Mouse (Mus musculus) stomach, postnatal 0 days (tissue): Measurements from ENCODE around the gene Cpm. TPM values are rescaled to one million over a fixed set of nuclear protein-coding genes. Genes with fewer than 3 reads are reported as not detected.

Source experiments
- ATAC-seq: fragments of 200-750 bp; cut with Nextera tagmentation; 2 replicates; pipeline ENCODE4 v1.8.0; 2017; ENCODE audit not compliant: low FRiP score, low TSS enrichment
- DNase-seq: peaks from one replicate; pipeline ENCODE4 v3.0.0-alpha.2; 2016; ENCODE audit warnings: low spot score
- H3K27ac ChIP-seq: fragments of 300-500 bp; sonication (generic); replicated peaks from 2 replicates; pipeline ENCODE4 v1.5.1; 2014; ENCODE audit warnings: mild to moderate bottlenecking, control low read depth
- H3K27me3 ChIP-seq: fragments of 300-500 bp; sonication (generic); 2 replicates; pipeline ENCODE4 v1.6.1; 2014; ENCODE audit warnings: low read length; ENCODE audit not compliant: control insufficient read depth, insufficient read depth
- H3K36me3 ChIP-seq: fragments of 300-500 bp; sonication (generic); 2 replicates; pipeline ENCODE4 v1.6.1; 2014; ENCODE audit warnings: low read length, mixed read lengths; ENCODE audit not compliant: control insufficient read depth, insufficient read depth
- H3K4me1 ChIP-seq: fragments of 300-500 bp; sonication (generic); replicated peaks from 2 replicates; pipeline ENCODE4 v1.6.1; 2014; ENCODE audit warnings: antibody characterized with exemption; ENCODE audit not compliant: control insufficient read depth, insufficient read depth
- H3K4me2 ChIP-seq: fragments of 300-500 bp; sonication (generic); replicated peaks from 2 replicates; pipeline ENCODE4 v1.6.1; 2014; ENCODE audit warnings: low read depth, mild to moderate bottlenecking, control low read depth, moderate library complexity
- H3K4me3 ChIP-seq: fragments of 300-500 bp; sonication (generic); 2 replicates; pipeline ENCODE4 v1.5.1; 2014; ENCODE audit warnings: low read depth, low read length, control low read depth
- H3K9ac ChIP-seq: fragments of 300-500 bp; sonication (generic); 2 replicates; pipeline ENCODE4 v1.6.1; 2014; ENCODE audit warnings: mild to moderate bottlenecking, low read length, control low read depth, mixed read lengths
- H3K9me3 ChIP-seq: fragments of 300-500 bp; sonication (generic); 2 replicates; pipeline ENCODE4 v1.6.1; 2016; ENCODE audit warnings: low read length; ENCODE audit not compliant: control insufficient read depth
- CTCF ChIP-seq: IDR thresholded peaks from 2 replicates; pipeline ENCODE4 v1.5.1; 2016; ENCODE audit warnings: antibody characterized with exemption, low read depth, mild to moderate bottlenecking, moderate library complexity
- EP300 ChIP-seq: optimal IDR thresholded peaks from 2 replicates; pipeline ENCODE3; 2016; ENCODE audit warnings: antibody characterized with exemption
- WGBS: fragments of 180-500 bp; shearing (Covaris S2); extraction: QIAGEN DNeasy Blood & Tissue Kit; methylation state at CpG from one replicate; pipeline ENCODE4 v1.1.7; 2014; 5-methylcytosine and 5-hydroxymethylcytosine counted together
- polyA plus RNA-seq: library from polyadenylated mRNA; unstranded; fragments of >200 nt; fragmentation: Nextera tagmentation; extraction: Ambion mirVana; gene quantifications from 2 replicates; pipeline ENCODE4 v1.2.1, GENCODE M21; 2015

The Cpm gene
- polyA plus RNA-seq, 1 experiment from 2014 or later = 22.9 TPM

GRCm38 (mm10) chr10:117709326-117709830 lies 80.1 kb downstream of the Cpm start:
- WGBS = 24% methylated on average over 12 of the region's 12 CpGs
- ATAC-seq (no peak), DNase-seq (no peak)
- Histone ChIP-seq H3K4me1 (no peaks in the 10 kb centered on the region), H3K36me3 (peaks cover 5% of the 10 kb centered on the region; the same call in 1 of the 2 replicates), H3K9ac (peak overlapping the region; percentile 99), H3K4me3 (peak overlapping the region; percentile 97), H3K4me2 (peak overlapping the region; percentile 70), H3K9me3 (no peaks in the 10 kb centered on the region), H3K27me3 (no peaks in the 10 kb centered on the region), H3K27ac (peak overlapping the region; percentile 99)
- TF ChIP-seq EP300 (no peak), CTCF (no peak)

- Histone ChIP-seq H3K27ac (peak overlapping the region; percentile 99), H3K4me2 (peak overlapping the region; percentile 70), H3K9me3 (no peaks in the 10 kb centered on the region), H3K9ac (peak overlapping the region; percentile 99), H3K4me3 (peak overlapping the region; percentile 97), H3K36me3 (peaks cover 5% of the 10 kb centered on the region; the same call in 1 of the 2 replicates), H3K27me3 (no peaks in the 10 kb centered on the region), H3K4me1 (no peaks in the 10 kb centered on the region)
- under 1% methylated on average over 59 of the region's 71 CpGs for WGBS
- TF ChIP-seq EP300 (no peak), CTCF (no peak)
- DNase-seq (peak; percentile 79), ATAC-seq (peak; percentile 81)
These were observed 80.8 kb downstream of the Cpm start for GRCm38 (mm10) chr10:117709930-117710603.

- Histone ChIP-seq H3K4me2 (peak within 1 kb of the TSS; percentile 70), H3K27ac (peak within 1 kb of the TSS; percentile 99), H3K36me3 (peaks cover 5% of the 10 kb centered on the region; the same call in 1 of the 2 replicates), H3K27me3 (no peaks in the 10 kb centered on the region), H3K9ac (peak within 1 kb of the TSS; percentile 99), H3K4me3 (peak within 1 kb of the TSS; percentile 97), H3K9me3 (no peaks in the 10 kb centered on the region), H3K4me1 (no peaks in the 10 kb centered on the region)
- ATAC-seq = peak; percentile 95
- under 1% methylated on average over 52 of the region's 52 CpGs for WGBS
- no peak for TF ChIP-seq EP300
- TF ChIP-seq CTCF = peak; percentile 85
- peak; percentile 97 for DNase-seq
These were observed 81.4 kb downstream of the Cpm start, which contains the start of gene Mdm2 for GRCm38 (mm10) chr10:117710604-117711141. Gene Mdm2 (minus strand): TSS chr10:117710758.

- Histone ChIP-seq H3K4me1 (no peaks in the 10 kb centered on the region), H3K27me3 (no peaks in the 10 kb centered on the region), H3K9ac (peak overlapping the region; percentile 62), H3K27ac (peak overlapping the region; percentile 99; the same call in 1 of the 2 replicates), H3K4me2 (peak overlapping the region; percentile 64), H3K9me3 (no peaks in the 10 kb centered on the region), H3K4me3 (peak overlapping the region; percentile 97; the same call in 1 of the 2 replicates), H3K36me3 (peaks cover 5% of the 10 kb centered on the region; the same call in 1 of the 2 replicates)
- no peak for TF ChIP-seq CTCF
- no peak for TF ChIP-seq EP300
- WGBS = 41% methylated on average over 5 of the region's 5 CpGs
- ATAC-seq (no peak; the same call in 1 of the 2 replicates), DNase-seq (no peak)
These were observed 82.1 kb downstream of the Cpm start for GRCm38 (mm10) chr10:117711408-117711807.

GRCm38 (mm10) chr10:117712191-117712754 lies 83.0 kb downstream of the Cpm start:
- Histone ChIP-seq H3K4me1 (no peaks in the 10 kb centered on the region), H3K4me3 (no peak overlapping the region), H3K9ac (no peak overlapping the region), H3K9me3 (no peaks in the 10 kb centered on the region), H3K27me3 (no peaks in the 10 kb centered on the region), H3K4me2 (no peak overlapping the region), H3K36me3 (no peaks in the 10 kb centered on the region), H3K27ac (0 out of 2 replicates have a peak overlapping the region, but pooled peaks have one; percentile 99)
- DNase-seq (no peak), ATAC-seq (no peak)
- TF ChIP-seq EP300 (no peak), CTCF (no peak)
- 89% methylated on average over 9 of the region's 9 CpGs for WGBS
